Mouse (Mus musculus) lung, postnatal 4 days (tissue): ENCODE measurements around the gene Gsto1.

ENCODE experiments used
- DNase-seq, 2 experiments: peaks; one replicate each; pipeline ENCODE4 v3.0.0; 2021

Gene Gsto1

DNA sequence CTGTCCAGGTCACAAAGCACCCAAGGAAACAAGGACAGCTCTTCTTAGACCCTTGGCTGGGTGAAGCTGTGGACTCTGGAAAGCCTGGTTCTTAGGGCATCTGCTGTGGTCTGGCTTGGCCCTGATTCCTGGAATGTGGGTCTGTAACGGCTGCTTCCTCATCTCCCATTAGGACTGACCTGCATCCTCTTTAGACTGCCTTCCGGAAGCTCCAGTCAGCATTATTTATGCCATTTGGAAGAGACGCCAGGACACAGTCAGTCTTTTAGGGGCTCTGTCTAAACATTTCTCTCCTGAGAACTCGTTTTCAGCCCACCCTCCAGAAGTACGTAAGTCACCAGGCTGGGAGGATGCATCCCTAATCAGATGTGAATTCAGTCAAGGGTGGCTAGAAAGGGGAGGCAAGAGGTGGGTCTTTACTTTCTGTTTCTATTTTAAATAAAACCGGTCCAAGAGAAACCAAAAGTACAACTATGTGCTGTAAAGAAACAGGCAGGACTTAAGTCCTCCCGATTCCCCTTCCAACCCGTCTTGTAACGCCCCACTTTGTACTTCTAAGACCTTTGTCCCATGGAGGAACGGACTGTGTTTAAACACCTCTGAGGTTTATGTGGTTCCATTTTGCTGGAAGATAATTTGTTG, 35.8 kb downstream of the Gsto1 start:
- peak; percentile 50 to 60 for DNase-seq

DNA sequence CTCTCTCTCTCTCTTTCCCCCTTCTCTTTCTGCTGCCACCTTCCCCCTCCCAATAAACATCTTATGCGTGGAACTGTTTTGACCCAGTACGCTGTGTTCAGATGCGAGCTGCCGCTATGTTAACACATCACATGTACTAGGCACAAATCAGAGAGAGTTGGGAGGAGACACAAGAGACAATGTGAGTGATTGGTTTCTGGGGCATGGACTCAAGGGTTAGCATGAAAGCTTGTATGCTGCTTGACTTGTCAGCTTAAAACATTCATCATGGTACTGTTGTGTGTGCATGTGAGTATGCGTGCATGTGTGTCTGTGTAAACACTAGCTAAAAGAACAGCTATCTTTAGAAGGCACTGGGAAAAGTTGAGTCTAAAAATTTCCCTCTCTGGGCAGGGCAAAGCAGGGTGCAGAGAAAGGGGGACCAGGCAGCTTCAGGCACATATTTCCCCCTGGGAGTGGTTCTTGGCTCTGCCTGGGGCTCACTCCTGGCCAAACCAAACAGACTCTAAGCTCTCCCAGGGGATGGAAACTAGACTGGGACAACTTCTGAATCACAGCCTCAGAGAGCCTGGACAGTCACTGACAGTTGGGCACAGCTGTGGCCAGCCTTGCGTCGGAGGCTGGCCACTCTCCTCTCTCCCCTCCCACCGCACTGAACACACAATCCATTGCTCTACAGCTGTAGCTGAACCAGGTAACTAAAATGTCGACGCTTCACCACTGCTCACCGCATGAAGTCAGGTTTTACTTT, 37.0 kb downstream of the Gsto1 start:
- peak; percentile 50 to 66 for DNase-seq

DNA sequence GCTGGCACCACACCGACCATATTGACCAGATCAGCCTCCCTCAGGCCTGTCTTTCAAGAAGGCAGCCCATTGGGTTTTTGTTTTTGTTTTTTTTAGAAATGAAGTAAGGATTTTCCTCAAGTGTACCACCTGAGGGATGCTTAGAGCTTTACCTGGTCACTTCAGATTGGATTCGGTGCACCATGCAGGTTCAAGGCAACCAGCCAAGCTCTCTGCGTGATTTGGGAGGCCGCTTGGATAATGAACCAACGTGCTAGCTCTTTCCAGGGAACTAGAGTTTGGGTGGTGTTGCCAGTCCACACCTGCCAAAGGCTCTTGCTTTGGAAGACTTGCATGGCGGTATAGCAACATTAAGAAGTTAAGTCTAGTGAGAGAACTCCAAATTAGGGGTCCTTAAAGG, 38.3 kb downstream of the Gsto1 start:
- DNase-seq, result no peak

DNA sequence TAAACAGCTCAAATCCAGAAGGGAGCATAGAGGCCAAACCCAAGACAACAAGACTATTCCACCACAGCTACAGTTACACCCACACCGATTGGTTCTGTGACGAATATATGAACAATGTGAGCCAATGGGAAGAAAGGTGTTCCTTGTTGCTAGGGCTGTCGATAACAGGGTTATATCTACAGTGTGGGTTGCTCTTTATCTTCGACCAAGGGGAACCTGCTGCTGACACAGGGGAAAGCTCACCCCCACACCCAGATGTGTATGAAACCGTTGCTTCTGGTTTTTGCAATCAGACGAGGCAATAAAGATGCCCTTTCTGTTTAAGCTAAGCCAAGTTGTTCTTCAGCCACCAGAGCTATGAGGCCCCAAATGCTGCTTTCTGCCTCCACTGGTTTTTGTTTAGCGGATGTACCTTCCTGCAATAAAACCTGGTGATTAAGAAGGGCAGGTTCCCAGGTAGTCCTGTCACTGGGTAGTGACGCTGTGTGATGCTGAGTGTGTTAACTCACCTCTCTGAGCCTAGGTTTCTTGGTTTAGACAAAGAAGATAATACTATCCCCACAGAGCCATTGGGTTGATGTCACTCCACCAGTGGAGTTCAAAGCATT, 43.8 kb downstream of the Gsto1 start:
- no peak for DNase-seq

DNA sequence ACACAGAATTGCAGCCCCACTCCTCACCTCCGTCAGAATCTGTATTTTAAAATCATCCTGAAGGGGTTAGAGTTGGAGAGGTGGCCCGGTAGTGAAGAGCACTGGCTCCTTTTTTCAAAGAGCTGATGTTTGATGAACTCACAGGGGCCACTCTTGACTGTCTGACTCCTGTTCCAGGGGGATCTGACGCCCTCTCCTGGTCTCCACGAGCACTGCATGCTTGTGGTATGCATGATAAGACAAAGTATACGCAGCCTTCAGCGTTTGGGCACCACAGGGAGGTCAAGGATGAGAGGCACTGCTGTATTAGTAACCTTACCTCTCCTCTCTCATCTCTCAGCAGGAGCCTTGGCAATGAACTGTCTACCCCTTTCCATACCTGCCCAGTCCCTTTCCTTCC, 45.2 kb downstream of the Gsto1 start:
- DNase-seq, result no peak

DNA sequence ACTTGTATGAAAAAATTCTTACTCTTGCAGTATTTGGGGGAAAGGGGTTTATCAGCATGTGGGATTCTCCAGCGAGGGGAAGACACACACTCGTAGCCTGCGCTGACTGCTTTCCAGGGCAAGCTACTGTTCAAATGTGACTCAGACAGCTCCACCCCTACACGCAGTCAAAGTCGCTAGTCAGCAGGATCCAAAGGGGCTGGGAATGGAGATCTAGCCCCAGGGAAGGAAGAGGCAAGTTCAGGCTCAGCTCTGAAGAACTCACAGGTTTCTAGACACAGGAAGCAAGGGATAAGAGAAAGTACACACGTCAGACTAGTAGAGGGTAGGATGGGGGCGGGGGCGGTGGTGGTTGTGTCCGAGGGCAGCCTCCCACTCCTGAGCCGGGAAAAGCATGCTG, 45.8 kb downstream of the Gsto1 start:
- no peak for DNase-seq

DNA sequence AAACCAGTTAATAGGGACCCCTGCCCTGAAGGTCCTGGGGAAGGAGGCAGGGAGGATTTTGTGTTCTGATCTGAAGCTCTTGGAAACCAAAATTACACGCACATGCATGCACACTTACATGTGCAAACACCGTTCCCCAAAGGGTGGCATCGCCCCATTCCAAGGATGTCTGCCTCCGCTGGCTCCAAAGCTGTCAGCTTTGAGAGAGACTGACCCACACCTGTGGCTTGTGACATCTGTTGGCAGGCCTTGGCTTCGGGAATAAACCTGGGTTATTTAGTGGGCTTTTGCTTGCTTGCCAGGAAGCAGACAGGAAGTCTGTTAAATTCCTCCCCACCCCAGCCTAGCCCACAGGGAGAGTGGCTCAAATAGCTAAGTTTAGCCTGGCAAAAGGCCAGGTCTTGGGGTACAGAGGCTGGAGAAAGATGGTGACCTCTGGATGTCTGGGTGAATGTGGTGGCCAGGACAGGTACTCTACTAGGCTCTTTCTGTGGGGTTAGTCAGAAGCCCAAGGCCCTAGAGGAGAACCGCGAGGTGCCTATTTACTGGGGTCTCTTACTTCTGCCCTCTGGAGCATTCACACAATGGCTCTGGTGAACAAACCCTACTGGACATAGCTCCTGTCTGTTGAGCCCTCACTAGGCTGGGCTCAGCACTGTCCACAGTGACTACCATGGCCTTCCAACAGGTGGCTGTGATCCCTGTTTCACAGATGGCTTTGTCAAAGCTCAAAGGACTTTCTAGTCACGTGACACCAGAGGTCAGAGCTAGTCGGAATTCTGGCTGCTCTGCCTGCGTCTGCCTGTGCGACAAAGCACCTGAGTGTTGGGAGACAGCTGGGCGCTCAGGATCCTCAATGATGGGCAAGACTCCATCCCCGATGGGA, 47.8 kb downstream of the Gsto1 start:
- DNase-seq, result peak in 1 of 2 experiments; percentile 48

DNA sequence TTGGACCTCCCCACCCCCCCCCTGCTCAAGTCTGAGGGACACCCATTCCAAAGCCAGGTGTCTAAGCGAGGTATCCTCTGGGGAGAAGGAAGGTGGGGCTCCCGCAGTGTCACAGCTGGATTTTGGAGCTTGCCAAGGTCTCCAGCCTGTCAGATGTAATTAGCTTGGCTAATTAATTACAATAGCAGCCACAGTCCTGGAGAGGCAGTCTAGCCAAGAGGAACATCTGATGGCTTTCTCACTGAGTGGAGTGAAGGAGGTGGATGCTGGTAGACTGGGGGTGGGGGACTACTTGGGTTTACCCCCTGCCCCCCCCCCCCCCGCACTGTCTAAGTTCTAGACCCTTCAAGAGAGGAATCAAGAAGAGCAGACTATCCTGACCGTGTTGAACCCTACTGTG, 48.9 kb downstream of the Gsto1 start:
- no peak for DNase-seq

DNA sequence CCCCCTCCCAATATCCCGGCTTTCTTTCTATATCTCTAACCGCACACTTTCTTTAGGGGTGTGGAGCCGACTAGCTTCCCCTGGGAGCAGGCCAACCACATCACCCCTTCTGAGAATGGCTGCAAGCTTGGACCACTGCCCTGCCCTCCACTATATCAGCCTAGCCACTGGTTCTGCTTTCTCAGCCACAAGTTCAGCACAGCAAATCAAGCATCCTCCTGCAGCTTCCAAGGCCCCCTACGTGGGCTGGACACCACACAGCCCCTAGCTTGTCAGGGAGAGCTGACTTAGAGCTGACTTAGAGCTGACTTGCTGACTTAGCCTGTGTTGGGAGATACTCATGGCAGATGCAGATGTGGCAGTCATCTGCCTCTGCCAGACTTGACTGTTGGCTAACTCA, 50.3 kb downstream of the Gsto1 start:
- DNase-seq, result no peak

DNA sequence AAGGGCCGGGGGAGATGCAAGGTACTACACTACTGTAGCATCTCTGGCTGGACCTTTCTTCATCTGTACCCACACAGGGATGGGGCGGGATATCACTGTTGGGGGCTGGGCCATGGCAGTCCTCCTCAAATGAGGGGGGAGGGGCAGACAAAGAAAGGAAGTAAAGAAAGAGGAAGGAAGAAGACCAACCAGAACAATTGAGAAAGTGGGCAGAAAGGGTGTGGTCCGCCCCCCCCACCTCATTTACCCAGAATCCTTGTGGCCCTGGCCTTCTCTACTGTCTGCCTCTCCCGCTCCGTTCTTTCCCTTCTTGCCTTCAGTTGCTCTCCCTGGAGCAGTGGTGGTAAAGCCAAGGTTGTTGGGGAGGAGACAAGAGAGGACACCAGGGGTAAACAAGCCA, 50.8 kb downstream of the Gsto1 start:
- peak in 1 of 2 experiments; percentile 41 for DNase-seq

DNA sequence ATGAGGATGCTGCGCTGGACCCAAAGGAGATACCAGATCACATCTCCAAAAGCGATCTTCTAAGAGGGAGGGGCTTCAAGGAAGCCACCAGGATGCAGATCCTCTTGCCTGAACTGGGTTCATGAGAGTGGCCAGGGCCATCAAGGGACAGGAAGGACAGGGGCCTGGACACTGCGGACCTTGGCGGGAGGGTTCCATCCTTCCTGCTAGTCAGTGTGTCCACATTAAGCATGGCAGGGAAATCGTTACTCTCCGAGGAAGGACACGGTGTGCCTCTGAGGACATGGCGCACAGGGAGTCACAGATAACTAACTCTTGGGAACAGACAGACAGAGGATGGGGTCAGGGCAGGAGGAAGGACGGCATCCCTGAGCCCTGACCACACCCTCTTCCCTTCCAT, 52.8 kb downstream of the Gsto1 start:
- DNase-seq, result no peak

DNA sequence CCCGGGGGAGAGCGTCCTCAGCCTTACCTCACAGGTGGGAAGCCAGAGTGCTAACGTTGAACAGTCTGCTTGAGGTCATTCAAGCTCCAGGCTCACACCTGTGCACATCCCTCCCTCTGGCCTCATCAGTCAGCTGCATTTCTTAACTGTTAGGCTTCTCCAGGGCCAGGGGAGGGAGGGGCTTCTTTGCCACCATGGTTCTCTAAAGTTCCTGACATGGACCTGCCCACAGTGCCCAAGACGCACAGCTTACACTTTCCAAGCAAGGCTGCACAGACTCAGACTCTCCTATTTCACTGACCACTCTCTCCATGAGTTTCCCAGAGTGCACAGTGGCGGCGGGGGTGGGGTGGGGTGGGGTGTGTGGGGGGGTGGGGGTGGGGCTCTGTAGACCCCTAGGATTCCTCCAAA, 54.2 kb downstream of the Gsto1 start:
- DNase-seq, result no peak

DNA sequence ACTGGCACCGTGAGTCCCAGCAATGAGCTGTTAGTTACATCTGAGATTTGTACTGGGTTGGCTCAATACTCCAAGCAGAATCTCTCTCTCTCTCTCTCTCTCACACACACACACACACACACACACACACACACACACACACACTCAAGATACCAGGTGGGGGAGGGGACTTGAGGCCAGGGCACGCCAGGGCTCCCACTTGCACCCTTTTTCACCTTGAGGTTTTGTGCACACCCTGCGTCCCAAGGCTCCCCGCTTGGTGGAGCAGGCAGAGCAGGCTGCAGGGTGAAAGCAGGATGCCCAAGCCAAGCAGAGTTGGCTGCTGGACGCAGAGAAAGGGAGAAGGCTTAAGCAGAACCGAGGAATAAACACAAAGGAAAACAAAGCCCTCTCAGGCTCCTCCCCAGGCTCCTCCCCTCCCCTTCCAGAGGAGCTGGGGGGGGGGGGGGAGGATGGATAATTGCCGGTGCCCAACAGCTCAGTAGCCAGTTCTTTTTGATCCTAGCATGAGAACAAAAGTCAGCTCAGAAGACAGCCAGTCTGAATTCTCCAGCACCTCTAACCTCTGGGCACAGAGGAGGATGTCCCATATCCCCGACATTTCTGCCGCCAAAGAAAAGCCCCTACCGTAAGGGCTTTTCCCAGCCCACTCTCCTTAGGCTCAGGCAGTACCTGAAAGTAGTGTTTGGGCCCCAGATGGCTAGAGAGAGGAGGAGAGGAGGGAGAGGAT, 54.8 kb downstream of the Gsto1 start:
- DNase-seq, result peak; percentile 60 to 66

DNA sequence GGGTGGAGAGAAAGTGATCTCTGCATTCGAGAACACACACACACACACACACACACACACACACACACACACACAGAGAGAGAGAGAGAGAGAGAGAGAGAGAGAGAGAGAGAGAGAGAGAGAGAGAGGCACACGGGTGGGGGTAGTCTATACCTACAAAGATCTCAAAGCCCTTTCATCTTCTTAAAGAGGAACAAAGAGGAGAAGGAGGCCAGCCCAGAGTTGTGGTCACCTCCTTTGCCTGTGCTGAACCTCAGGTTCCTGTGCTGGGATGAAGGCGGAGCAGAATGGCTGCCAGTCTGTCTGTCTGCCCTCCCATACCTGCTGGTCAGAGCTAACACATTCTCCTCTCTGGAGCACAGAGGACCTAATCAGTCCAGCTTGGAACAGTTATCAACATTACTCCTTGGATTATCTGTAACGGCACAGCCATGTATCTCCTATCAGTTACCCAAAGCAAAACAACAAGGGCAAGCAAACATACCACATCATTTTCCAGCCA, 55.4 kb downstream of the Gsto1 start:
- no peak for DNase-seq

DNA sequence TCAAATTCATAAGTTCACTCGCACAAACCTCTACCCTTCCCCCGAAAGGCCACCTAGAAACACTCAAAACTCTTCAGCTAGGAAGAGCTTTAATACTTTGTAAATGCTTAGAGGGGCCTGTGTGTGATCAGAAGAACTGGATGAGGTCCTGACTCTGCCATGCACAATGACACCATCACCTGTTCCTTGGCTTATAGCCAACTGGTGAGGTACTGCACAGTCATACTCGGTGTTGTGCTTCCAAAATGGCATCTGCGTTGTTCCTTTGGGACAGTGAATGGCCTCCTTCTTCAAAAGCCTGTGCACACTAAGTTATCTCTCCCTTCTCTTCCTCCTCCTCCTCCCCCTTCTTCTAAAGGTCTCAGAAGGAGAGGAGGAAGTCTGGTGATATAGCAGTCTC, 56.0 kb downstream of the Gsto1 start:
- no peak for DNase-seq

DNA sequence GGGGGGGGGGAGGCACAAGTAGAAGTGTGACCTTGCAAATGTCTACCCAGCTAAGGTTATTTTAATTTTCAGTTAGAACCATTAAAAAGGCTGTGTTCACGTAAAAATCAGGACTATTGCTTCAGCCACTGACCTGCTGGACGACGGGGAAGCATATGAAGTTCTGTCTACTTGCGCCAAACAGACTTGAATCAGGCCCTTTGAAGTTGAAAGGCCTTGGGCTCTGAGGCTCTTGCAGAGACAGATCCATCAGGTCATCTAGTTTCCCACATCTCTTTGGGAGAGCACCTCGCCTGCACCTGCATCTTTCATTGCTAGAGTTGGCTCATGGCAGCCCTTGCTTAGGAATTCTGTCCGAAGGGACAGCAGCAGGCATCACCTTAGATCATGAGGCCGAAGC, 58.6 kb downstream of the Gsto1 start:
- DNase-seq, result no peak

DNA sequence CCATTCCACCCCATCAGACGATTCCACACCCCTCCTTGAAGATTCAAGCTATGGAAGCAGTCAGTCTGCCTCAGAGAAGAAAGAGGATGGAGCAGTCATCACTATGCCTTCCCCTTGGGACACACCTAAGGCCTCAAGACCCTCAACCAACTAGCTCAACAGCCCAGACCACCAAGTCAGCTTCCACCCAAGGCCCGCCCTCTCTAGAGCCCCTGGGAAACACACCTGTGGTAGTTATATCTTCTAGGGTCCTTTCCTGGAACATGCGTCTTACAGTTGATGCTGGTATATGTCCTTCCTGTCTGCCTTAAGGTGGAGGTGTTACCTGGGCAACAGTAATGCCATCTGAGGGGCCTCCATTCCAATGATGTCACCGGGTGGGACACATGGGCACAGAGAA, 59.4 kb downstream of the Gsto1 start:
- DNase-seq, result no peak
